Mouse (Mus musculus) B cell, adult 67 days (primary cell): Measurements from ENCODE around the gene Eif4e3. TPM values are rescaled to one million over a fixed set of nuclear protein-coding genes. Genes with fewer than 3 reads are reported as not detected.

Experiments
- total RNA-seq, 2 experiments: library from RNA; stranded (reverse); gene quantifications; 4 replicates each; pipeline ENCODE4 v1.2.4; 2023

Gene Eif4e3
- total RNA-seq = 1 to 10 TPM; 7.0 to 8.8 TPM

DNA sequence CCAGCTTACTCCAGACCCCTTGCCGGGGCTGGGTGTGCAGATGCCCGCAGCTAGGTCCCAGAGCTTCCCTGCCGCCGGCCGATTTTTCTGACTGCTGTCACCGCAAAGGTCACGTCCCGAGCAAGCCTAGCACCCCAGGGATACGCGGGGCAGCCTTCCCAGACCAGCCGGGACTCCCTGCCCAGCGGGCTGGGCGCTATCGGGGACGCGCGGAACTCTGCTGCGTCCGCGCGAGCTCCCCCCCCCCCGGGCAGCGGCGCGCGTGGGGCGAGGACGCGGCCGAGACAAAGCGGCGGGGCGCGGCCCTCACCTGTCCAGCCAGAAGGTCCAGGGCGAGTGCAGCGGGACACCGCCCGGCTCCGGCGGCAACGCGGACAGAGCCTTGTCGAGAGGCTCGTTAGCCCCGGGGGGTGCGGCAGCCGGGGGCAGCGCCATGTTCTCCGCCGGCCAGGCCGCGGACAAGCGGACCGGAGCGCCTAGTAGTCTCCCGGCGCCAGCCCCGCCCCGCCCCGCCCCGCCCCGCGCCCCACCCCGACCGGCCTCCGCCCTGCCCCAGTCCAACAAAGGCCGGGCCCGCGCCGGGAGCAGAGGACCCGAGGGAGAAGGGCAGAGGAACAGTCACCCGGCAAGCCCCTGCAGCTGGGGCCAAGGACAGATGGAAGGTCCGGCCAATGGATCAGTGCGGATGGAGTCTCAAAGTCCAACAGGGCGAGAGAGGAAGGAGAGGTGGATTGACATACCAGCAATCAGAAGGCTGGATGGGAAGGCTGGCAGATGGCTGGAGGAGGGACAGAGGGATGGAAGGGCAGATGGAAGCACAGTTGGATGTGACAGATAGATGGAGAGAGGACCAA lies at the start of gene Eif4e3, which contains the start of gene Gm20696:
TSS of gene Eif4e3 (minus strand) at position 454 of the 854 bp plus-strand sequence.
TSS of gene Gm20696 (minus strand) at position 480 of the 854 bp plus-strand sequence.

DNA sequence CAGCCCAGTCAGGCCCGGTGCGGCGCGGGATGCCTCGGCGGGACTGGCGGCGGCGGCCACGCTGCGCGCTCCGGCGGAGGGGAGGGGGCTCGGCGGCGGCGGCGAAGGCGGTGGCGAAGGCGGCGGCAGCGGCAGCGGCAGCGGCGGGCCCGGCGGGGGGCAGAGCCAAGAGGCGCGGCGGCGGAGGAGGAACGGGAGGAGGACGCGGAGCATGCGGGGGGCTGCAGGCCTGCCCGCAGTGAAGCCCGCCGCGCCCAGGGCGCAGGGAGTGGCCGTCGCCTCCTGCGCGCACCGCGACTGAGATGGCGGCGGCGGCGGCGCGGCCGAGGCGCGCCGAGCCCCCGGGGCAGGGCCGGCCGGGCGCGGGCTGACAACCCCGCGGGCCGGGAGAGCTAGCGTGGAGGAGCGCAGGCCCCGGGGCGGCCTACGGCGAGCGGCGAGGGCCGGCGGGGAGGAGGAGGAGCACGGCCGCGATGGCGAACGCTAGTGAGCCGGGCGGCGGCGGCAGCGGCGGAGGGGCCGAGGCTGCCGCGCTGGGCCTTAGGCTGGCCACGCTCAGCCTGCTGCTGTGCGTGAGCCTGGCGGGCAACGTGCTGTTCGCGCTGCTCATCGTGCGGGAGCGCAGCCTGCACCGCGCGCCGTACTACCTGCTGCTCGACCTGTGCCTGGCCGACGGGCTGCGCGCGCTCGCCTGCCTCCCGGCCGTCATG lies 25.8 kb upstream of the Eif4e3 start, which contains the start of gene Gpr27:
TSS of gene Gpr27 (plus strand) at position 474 of the 710 bp plus-strand sequence.

Other genes starting within 250 kb of the Eif4e3 start
- 1,000 to 10,000 TPM; 1,084 to 1,088 TPM for gene Foxp1, start 144.1 kb downstream of the Eif4e3 start, total RNA-seq
- gene Gm20696, start within 50 bp of the Eif4e3 start, total RNA-seq = 100 to 1,000 TPM in 1 of 2 experiments, 10 to 100 TPM in 1; 94.6 to 123 TPM
- gene Gpr27, start 25.9 kb upstream of the Eif4e3 start, total RNA-seq = not detected
- not detected for gene Prok2, start 59.6 kb upstream of the Eif4e3 start, total RNA-seq